Mouse (Mus musculus): ENCODE results near the gene Tspan15. TPM values are rescaled to one million over a fixed set of nuclear protein-coding genes. Genes with fewer than 3 reads are reported as not detected.

The Tspan15 gene
- 10 to 100 TPM; 14.3 to 20.4 (median 20.4) TPM for total RNA-seq (2022)

DNA sequence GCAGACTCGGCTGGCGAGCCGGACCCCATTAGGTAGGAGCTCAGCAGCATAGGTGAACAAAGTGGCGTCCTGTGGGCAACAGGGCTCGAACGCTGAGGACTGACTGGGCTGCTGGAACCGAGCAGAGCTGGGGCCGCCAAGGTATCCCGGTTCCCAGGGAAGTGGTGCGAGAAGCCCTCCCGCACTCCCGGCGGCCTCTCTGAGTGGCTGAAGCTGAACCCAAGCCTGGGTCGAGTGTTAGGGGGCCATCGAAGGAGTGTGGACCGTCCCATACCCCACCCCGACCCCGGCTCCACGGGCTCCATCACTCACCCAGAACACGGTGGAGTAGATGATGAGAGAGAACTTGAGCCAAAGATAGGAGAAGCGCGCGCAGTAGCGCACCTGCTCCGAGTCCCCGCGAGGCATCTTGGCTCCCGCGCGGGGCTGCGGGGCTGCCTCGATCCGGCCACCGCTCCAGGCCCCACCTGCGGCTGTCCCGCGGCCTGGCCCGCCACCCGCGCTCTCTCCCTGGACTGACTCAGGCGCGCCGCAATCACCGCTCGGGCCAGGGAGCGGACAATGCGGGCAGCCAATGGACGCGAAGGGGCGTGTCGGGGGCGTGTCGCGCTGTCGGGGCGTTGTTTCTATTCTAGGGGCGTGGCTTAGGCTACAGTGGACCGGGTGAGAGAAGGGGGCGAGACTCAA lies at the start of gene Tspan15:
Gene Tspan15, minus strand, starts transcription at position 544 of the 687 bp plus-strand sequence.
- peak; percentile 82 to 85 for DNase-seq (ENCODE audit: low spot score in 2 of 2)

DNA sequence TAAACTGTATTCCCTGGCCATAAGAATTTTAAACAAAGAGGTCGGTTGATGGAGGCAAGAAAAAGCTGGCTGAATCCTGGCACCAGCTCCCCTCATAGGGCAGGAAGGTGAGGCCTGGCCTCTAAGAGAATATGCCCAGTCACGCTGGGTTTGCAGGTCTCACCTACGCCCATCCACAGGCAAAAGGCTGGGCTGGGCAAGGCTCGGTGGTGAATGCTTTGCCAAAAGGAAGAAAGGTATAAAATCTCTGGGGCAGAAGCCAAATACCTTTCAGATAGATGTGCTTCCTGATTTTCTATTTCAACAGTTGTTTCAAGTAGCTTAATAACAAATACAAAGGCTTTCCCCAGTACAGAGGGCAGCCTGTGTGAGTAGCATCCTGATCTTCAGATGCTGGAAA lies 48.6 kb upstream of the Tspan15 start:
- DNase-seq (ENCODE audit: low spot score in 2 of 2) = no peak

DNA sequence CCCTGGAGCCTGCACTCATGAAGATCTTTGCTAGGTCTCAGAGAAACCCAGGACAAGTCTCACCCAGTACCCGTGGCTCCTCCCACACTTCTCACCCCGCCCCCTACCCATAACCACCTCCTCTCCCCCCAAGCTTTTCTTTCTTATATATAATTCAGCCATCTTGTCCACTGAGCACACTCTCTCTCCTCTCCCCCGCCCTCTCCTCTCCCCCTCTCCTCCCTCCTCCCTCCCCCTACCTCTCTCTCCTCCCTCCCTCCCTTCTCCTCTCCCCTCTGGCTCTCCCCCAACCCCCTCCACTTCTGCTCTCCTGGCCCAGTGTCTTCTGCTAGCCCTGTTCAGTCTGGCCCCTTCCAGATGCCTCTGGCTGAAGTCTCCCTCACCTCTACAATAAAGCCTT lies 48.0 kb upstream of the Tspan15 start:
- no peak for DNase-seq (ENCODE audit: low spot score in 2 of 2)

DNA sequence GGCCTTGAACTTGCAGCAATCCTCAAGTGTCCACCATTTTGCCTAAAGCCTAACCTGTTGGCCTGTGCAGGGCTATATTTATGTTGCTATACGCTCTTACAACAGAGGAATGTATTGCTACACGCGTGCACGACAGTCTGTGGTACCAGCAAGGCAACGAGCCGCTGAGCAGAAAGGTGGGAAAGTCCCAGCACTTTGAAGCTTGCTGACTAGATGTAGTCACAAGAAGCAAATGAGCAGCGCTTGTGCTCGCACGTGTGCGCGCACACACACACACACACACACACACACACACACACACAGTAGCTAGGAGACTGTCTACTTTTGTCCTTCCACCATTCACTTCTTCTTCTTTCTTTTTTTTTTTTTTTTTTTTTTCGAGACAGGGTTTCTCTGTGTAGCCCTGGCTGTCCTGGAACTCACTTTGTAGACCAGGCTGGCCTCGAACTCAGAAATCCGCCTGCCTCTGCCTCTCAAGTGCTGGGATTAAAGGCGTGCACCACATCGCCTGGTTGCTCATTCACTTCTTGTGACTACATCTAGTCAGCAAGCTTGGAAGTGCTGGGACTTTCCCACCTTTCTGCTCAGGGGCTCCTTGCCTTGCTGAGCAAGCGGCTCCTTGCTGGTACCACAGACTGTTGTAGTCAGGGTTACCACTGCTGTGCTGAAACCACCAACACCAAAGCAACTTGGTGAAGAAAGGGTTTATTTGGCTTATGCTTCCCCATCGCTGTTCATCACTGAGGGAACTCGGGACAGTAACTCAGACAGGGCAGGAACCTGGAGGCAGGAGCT lies 46.6 kb upstream of the Tspan15 start:
- DNase-seq (ENCODE audit: low spot score in 2 of 2) = no peak

DNA sequence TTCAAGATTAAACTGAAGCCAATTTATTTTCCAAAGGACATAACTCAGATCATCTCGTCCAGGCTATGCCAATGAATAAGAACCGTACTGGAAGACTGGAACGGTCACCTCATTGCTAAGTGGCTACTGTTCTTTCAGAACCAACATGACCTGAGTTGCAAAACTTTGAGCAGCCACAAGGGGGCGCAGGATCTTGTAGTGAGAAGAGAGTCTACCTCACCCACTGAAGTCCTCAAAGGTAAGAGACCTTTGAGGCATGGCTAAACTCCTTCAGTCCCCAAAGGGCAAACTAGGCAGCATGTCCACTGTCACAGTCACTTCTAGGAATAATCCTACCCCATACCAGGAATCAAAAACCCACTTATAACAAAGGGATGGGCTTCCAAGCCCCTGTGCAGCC lies 44.2 kb upstream of the Tspan15 start:
- peak; percentile 63 to 84 for DNase-seq (ENCODE audit: low spot score in 2 of 2)

DNA sequence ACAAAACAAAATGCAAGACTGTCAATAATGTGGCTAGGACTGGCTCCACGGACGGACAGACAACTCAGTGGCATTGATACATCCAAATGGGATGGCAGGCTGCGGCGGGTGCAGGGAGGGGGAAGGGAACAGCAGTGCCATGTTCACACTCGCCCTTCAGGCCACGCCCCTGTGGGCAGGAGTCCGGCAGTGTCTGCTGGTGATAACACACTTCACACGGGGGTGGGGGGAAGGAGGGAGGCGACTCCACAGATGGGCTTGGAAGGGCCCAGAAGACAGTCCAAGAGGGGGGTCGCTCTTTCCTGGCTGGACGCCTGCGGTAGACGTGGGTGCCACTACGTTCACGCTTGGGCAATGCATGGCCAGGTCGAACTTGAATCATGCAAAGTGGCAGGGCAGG lies 38.2 kb upstream of the Tspan15 start:
- DNase-seq (ENCODE audit: low spot score in 2 of 2) = no peak

DNA sequence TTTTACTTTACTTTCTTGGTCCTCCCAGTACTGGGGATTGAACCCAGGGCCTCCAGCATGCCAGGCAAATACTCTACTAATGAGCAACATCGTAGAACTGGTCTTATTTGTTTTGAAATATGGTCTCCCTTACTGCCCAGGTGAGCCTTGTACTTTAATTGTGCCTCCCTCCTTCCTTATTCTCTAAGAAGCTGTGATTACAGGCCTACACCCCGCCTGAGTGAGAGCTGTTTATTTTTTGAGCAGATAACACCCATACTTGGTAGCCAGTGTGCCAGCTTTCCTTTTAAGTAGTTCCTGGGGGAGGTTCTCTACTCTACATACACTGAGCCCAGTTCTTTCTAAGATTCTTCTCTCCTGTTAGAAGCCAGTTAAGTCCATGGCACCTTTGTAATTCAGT lies 33.2 kb upstream of the Tspan15 start:
- DNase-seq (ENCODE audit: low spot score in 2 of 2) = no peak

DNA sequence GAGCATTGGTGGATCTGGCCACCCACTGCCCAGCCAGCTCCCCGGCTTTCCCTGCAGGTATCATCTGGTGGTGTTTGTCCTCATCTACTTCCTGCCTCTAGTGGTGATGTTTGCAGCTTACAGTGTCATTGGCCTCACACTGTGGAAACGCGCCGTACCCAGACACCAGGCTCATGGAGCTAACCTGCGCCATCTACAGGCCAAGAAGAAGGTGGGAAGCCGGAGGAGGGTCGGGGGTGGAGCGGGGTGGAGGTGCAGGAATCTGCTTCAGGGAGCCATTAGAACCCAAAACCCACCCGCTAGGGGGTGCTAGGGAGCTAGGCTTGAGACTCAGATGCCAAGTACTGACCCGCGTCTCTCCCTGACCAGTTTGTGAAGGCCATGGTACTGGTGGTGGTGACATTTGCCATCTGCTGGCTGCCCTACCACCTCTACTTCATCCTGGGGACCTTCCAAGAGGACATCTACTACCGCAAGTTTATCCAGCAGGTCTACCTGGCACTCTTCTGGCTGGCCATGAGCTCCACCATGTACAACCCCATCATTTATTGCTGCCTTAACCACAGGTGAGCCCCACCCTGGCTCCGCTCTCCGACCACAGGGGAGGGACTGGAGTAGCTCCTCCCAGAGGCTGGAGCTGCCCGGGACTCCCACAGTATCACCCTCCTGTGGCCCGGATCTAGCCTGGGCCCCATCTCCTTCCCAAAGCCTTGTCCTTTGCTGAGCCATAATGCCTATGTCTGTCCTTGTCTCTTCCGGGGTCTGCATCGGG lies 30.2 kb upstream of the Tspan15 start:
- DNase-seq (ENCODE audit: low spot score in 2 of 2) = peak; percentile 45 to 62

DNA sequence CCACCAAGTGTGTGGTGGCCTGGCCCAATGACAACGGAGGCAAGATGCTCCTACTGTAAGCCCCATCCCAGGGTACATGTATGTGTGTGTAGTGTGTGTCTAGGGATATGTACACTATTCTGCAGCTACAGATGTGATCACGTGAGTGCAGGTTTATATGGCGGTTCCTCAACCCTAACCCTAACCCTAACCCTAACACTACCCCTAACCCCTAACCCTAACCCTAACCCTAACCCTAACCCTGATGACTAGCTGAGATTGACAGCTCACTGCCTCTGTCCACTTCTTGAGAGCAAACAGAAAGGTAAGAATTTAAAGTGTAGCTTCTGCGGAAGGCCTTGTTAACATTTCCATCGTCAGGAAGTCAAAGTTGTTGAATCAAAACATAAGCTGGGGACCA lies 27.2 kb upstream of the Tspan15 start:
- DNase-seq (ENCODE audit: low spot score in 2 of 2) = no peak

DNA sequence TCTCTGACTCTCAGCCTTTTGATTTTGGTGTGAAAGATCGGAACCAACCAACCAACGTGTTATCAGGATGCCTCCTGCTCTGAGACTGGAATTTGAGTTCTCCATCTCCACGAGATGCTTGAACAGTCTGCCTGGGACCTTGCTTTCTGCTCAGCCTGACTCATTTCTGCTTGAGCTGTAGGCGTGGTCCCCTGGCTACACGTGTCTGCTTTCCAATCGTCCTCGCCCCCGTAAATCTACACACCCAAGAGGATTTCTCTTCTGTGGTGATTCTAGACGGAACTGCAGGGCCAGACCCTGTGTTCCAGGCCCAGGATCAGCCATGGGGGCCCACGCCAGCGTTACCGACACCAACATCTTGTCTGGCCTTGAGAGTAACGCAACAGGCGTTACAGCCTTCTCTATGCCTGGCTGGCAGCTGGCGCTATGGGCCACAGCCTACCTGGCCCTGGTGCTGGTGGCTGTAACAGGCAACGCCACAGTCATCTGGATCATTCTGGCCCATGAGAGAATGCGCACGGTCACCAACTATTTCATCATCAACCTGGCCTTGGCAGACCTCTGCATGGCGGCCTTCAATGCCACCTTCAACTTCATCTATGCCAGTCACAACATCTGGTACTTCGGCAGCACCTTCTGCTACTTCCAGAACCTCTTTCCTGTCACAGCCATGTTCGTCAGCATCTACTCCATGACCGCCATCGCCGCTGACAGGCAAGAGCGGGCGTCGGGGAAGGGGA lies 21.6 kb upstream of the Tspan15 start:
- DNase-seq (ENCODE audit: low spot score in 2 of 2) = no peak

DNA sequence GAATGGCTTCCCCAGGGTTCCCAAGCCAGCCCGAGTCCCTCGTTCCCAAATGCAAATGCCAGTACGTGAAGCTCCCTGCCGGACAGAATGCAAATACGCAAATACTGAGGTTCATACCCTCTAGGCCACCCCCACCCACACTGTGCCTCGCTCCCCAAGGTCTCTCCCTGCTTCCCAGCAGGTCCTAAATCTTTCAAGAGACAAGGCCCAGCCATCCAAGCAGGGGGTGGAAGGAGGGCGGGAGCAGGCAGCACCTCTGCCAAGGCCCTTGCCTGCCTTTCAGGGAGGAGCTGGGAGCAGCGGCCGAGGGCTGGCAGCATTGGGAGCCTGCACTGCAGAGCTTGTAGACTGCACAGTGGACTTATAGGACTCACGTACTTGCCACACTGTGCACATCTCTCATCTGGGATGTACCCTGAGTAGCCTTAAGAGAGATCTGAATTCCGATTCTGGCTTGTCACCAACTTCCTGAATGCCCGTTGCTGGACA lies 21.0 kb upstream of the Tspan15 start, which contains the start of gene Tacr2:
Gene Tacr2, plus strand, starts transcription at position 439 of the 489 bp plus-strand sequence.
- no peak for DNase-seq (ENCODE audit: low spot score in 2 of 2)

DNA sequence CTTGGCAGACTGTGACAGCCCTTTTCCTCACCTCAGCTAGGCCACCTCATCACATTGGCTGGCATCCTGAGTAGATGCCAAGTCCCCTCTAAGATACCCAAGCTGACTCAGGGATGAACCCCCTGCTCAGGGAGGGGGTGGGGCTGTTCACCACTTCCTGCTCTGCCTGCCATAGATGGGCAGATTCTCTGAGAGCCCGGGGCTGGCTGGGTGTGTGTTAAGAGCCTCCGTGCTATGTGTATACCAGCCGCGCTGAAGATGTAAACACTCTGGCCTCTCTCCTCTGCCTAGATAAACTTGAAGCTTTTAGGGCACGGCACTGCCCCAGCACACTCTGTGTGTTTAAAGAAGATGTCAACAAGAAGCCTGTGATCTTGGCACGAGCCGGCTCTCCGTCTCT lies 16.8 kb upstream of the Tspan15 start:
- no peak for DNase-seq (ENCODE audit: low spot score in 2 of 2)

DNA sequence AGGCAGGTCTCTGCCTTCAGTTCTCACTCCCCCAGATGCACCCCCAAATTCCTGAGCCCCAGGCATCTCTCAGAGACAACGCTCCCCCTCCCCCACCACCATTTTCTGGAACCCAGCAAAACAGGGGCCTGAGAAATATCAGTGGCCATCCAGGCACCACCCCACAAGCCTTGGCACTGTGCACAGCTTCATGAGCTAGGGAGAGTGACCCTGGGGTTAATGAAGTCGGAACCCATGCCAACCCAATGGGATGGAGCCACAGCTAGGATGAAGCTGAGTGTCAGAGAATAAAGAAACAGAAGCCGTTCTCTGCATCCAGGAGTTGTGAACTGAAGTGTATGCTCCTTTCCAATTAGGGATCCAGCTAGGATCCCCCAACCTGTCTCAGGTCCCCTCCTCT lies 16.1 kb upstream of the Tspan15 start:
- no peak for DNase-seq (ENCODE audit: low spot score in 2 of 2)

DNA sequence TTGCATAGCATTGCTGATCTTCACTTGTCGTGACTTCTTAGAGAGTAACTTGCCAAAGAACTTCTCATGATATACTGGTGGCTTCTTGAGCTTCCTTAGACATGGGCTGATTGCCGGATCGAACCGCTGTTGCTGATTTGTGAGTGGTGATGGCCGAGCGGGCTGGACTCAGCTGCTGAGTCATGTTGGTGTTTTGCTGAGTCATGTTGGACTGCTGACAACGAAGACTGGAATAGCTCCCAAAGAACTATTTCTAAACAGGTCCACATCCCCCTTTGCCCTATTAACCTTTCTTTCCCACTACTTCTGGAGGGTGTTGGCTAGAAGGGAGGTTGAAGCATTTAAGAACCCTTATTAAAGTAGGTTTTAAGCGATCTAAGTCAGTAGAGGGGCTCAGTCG lies 13.0 kb upstream of the Tspan15 start:
- no peak for DNase-seq (ENCODE audit: low spot score in 2 of 2)

DNA sequence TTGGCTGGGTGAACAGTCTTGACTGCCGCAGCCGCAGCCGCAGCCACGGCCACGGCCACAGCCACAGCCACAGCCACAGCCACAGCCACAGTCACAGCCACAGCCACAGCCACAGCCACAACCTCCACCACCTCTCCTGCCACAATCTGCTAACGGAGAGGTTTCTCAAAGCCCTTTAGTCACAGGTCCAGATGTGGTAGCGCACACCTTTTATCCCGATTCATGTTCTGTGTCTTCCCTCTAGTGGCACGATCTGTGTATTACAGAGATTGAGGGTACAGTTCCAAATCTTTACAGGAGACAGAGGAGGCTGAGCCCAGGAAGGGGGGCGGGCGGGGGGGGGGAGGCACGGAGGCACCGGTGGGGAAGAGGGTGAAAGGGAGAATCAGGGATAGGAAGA lies 11.8 kb upstream of the Tspan15 start:
- peak in 1 of 2 experiments; percentile 51 for DNase-seq (ENCODE audit: low spot score in 2 of 2)

DNA sequence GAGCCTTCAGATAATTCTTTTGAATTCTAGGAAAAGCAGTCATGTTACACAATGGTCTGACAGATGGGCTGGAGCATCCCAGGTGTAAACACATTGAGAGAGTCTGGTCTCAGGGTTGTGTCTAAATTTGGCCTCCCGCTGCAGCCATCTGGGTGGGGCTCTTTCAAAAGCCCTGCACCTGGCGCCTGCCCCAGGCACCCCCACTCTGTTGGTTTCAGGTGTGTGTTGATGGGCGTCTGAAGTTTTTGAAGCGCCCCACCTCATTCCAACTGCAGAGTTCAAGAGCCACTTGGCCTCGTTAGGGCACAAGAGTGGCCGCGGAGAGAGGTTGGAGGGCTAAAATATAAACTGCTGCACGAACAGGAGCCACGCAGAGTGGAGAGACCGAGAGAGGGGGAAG lies 11.3 kb upstream of the Tspan15 start:
- no peak for DNase-seq (ENCODE audit: low spot score in 2 of 2)

DNA sequence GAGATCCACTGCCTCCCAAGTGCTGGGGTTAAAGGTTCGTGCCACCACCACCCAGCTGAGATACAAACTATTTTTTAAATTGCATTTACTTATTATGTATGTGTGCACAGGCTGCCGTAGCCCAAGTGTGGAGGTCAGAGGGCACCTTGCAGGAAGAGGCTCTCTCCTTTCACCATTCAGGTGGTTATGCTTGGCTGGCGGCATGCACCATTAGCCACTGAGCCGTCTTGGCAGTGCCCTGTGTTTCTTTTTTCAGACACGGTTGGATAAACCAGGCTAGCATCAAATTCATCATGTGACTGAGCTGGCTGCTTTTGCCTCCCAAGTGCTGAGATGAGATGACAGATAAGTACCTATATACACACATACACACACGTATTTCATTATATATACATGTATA lies 8.2 kb upstream of the Tspan15 start:
- DNase-seq (ENCODE audit: low spot score in 2 of 2) = no peak

DNA sequence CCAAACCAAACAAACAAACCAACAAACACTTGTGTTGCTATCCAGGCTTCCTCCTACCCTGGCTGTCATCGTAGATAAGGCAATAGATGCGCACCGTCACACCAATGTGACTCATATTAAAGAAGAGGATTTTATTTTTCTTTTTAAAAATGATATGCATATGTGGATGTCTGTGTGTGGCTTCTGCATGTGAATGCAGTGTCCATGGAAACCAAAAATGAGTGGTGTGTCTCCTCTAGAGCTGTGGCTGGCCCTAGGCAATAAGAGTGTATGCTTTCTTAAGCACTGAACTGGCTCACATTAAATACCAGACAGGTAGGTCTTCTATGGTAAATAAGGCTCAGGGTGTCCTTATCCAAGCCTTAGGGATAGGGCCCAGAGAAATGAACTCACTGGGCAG lies 7.6 kb upstream of the Tspan15 start:
- no peak for DNase-seq (ENCODE audit: low spot score in 2 of 2)

DNA sequence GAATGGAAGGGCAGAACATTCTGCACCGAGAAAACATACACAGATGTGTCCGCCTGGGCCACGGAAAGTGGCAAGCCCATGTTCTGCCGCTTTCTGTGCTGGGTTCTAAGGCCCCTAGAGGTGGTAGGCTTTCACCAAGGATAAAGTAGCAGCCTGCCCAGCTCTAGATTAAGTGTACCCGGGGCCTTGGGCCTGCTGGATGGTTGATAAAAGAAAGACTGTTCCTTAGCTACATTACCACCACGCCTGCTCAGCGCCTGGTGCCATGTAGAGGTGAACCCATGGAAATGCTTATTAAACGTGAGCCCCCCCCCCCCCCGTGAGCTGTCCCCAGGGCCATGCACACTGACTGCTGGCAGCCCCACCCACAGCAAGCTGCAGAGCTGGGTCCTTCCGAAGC lies 6.2 kb upstream of the Tspan15 start:
- DNase-seq (ENCODE audit: low spot score in 2 of 2) = no peak

DNA sequence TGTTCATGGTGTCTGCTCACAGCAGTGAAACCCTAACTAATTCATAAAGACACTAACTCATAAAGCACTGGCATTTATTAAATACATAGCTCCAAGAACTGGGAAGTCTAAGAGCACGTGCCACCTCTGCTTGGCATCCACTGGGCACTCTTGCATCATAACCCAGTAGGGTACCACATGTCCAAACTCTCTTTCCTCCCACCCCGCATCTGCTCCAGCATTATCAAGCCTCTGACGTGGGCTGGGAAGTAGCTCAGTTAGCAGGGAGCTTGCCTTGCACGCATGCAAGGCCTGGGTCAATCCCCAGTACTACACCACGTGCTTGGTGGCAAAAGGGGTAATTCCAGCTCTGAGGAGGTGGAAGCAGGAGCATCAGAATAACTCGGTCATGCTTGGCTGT lies 5.1 kb upstream of the Tspan15 start:
- DNase-seq (ENCODE audit: low spot score in 2 of 2) = peak; percentile 32 to 35

DNA sequence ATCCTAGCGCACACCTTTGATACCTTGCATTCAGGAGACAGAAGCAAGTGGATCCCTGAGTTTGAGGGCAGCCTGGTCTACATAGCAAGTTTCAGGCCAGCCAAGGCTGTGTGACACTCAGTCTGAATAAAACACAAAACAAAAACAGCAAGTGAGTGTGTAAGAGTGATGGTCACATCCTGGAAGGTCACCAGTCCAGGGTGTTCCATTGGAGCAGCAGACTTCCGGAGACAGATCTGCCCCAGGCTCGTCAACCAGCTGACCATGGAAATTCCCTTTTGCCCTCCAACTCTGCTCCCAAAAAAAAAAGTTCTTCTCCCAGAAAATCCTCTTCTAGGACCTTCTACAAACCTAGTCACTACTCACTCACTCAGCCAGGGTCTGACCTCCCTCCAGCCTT lies 760 bp upstream of the Tspan15 start:
- no peak for DNase-seq (ENCODE audit: low spot score in 2 of 2)
